In the genomic region with DNA sequence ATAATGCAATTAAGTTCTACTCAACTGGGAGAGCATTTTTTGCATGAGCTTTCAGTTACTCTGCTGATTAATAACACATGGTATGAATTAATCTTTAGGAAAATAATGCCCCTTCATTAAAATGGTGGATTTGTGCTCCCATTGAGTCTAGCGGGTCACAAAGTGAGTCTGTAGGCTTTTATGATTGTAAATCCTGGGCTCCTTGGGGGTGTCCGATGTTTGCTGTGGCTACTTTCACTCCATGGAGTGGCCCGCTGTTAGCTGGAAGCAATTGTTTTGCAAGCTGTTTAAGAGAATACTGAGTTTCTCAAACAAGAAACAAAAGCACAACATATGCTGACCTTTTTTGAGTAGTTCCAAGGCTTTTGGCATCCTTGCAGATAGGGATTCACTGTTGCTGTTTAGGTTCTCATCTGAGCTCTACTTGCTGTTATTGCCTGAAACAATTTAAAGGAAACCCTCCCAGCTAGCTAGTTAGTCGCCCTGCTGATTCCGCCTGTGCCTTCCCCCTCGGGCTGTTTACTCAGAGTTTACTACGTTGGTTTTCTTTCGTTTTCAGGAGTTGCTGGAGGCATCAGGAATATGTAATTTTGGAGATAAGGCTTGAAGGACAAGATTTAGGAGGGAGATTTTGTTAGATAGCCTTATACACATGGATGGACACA, we compare ENCODE assay signal across 10 mouse cellular contexts. TPM values are rescaled to one million over a fixed set of nuclear protein-coding genes. Genes with fewer than 3 reads are reported as not detected.
A peak's percentile ranks its signal among the peaks of the same experiment; 100 is the strongest.
DNase-seq lines count a peak whose midpoint lies in the region; ATAC-seq and TF ChIP-seq lines count a peak whose summit lies in the region.
"Had no signal": no experiment of that assay in that cellular context is flagged by ENCODE, and none has a peak within 500 bp of the region (broad histone marks: within the 10 kb centered on the region; RNA-seq: fewer than 3 reads in every experiment).

No protein-coding gene starts in this region.

- no peak for TF ChIP-seq CTCF in hindbrain, postnatal 0 days (IDR thresholded peaks at IDR 0.05; ENCODE audit: low read depth)

- H3K4me1 ChIP-seq in kidney, embryonic 16.5 days (ENCODE audit: insufficient read depth, low read length) = peaks cover 30% of the 10 kb centered on the region
- peaks cover 43% of the 10 kb centered on the region for H3K4me1 ChIP-seq in embryonic facial prominence, embryonic 10.5 days
- H3K4me1 ChIP-seq in hindbrain, postnatal 0 days (ENCODE audit: insufficient read depth, low read length) = peaks cover 16% of the 10 kb centered on the region
- peaks cover 24% of the 10 kb centered on the region for H3K4me1 ChIP-seq in neural tube, embryonic 14.5 days (ENCODE audit: control insufficient read depth, insufficient read depth, low read length)
- H3K4me1 ChIP-seq in heart, embryonic 11.5 days (ENCODE audit: control insufficient read depth, insufficient read depth, low read length) = 0 out of 2 replicates have a peak, but pooled peaks cover 5% of the 10 kb centered on the region

- peak overlapping the region; percentile 70 for H3K4me2 ChIP-seq in kidney, embryonic 16.5 days (replicated peaks; ENCODE audit: low read depth, low read length)
- peak overlapping the region; percentile 79 for H3K4me2 ChIP-seq in hindbrain, postnatal 0 days (ENCODE audit: low read depth, low read length)
- H3K4me2 ChIP-seq in neural tube, embryonic 14.5 days (ENCODE audit: low read depth, low read length) = peak overlapping the region; percentile 76
- H3K4me2 ChIP-seq in heart, embryonic 11.5 days = no peak overlapping the region; the same call in none of the 2 replicates

- H3K27ac ChIP-seq in kidney, embryonic 16.5 days (ENCODE audit: low read length) = peak overlapping the region; percentile 32; the same call in 1 of the 2 replicates
- H3K27ac ChIP-seq in embryonic facial prominence, embryonic 10.5 days (replicated peaks) = peak overlapping the region; percentile 97; the same call in 1 of the 2 replicates
- peak overlapping the region; percentile 60 for H3K27ac ChIP-seq in hindbrain, postnatal 0 days
- no peak overlapping the region; the same call in 1 of the 2 replicates for H3K27ac ChIP-seq in neural tube, embryonic 14.5 days (ENCODE audit: low read depth, low read length)
- H3K27ac ChIP-seq in heart, embryonic 11.5 days (ENCODE audit: low read depth, low read length) = no peak overlapping the region

- H3K9me3 ChIP-seq in kidney, embryonic 16.5 days (ENCODE audit: low read length) = no peaks in the 10 kb centered on the region
- no peaks in the 10 kb centered on the region for H3K9me3 ChIP-seq in embryonic facial prominence, embryonic 10.5 days
- no peaks in the 10 kb centered on the region for H3K9me3 ChIP-seq in hindbrain, postnatal 0 days (ENCODE audit: low read length)
- H3K9me3 ChIP-seq in neural tube, embryonic 14.5 days (ENCODE audit: control insufficient read depth, low read length) = no peaks in the 10 kb centered on the region
- no peaks in the 10 kb centered on the region for H3K9me3 ChIP-seq in heart, embryonic 11.5 days (replicated peaks; ENCODE audit: control insufficient read depth, low read length)
- H3K9me3 ChIP-seq: G1E had no signal

- DNase-seq in kidney, adult 11 months = no peak
- peak; percentile 19 for DNase-seq in embryonic facial prominence, embryonic 10.5 days (ENCODE audit: low spot score)
- peak; percentile 34 for DNase-seq in hindbrain, postnatal 0 days (ENCODE audit: low spot score)
- DNase-seq in urinary bladder, postnatal 25 days (ENCODE audit: low spot score) = no peak
- no peak for DNase-seq in frontal cortex, postnatal 14 days (ENCODE audit: low spot score in 2 of 2)
- DNase-seq: cerebellum, adult 11 months had no signal

- 10% methylated on average over 8 of the region's 8 CpGs for WGBS in kidney, embryonic 16.5 days
- 19% methylated on average over 8 of the region's 8 CpGs for WGBS in embryonic facial prominence, embryonic 10.5 days
- WGBS in hindbrain, postnatal 0 days = 10% methylated on average over 8 of the region's 8 CpGs
- 8% methylated on average over 8 of the region's 8 CpGs for WGBS in neural tube, embryonic 14.5 days
- 51% methylated on average over 8 of the region's 8 CpGs for WGBS in heart, embryonic 11.5 days (ENCODE audit: insufficient replicate concordance)

- 0 out of 2 replicates have a peak overlapping the region, but pooled peaks have one; percentile 23 for H3K9ac ChIP-seq in kidney, embryonic 16.5 days (replicated peaks; ENCODE audit: low read length)
- peak overlapping the region; percentile 88; the same call in 1 of the 2 replicates for H3K9ac ChIP-seq in hindbrain, postnatal 0 days (replicated peaks; ENCODE audit: low read length)
- H3K9ac ChIP-seq in neural tube, embryonic 14.5 days (replicated peaks; ENCODE audit: low read depth, low read length) = no peak overlapping the region; the same call in 1 of the 2 replicates
- no peak overlapping the region for H3K9ac ChIP-seq in heart, embryonic 11.5 days (ENCODE audit: low read depth, low read length)

- no peaks in the 10 kb centered on the region for H3K27me3 ChIP-seq in kidney, embryonic 16.5 days (ENCODE audit: insufficient read depth, low read length)
- no peaks in the 10 kb centered on the region for H3K27me3 ChIP-seq in embryonic facial prominence, embryonic 10.5 days (replicated peaks; ENCODE audit: low read depth, poor library complexity, severe bottlenecking)
- H3K27me3 ChIP-seq in hindbrain, postnatal 0 days (ENCODE audit: insufficient read depth, low read length) = no peaks in the 10 kb centered on the region
- no peaks in the 10 kb centered on the region for H3K27me3 ChIP-seq in neural tube, embryonic 14.5 days (ENCODE audit: control insufficient read depth, insufficient read depth, low read length)
- H3K27me3 ChIP-seq in heart, embryonic 11.5 days (ENCODE audit: control insufficient read depth, insufficient read depth, low read length) = no peaks in the 10 kb centered on the region; the same call in 1 of the 2 replicates

- no peak for ATAC-seq in kidney, embryonic 16.5 days (ENCODE audit: low FRiP score, low TSS enrichment)
- ATAC-seq in hindbrain, postnatal 0 days = no peak
- no peak for ATAC-seq in neural tube, embryonic 14.5 days (ENCODE audit: low read depth)
- ATAC-seq in heart, embryonic 11.5 days (replicated peaks; ENCODE audit: insufficient number of reproducible peaks, low FRiP score, low TSS enrichment) = no peak

- peak overlapping the region; percentile 91 for H3K4me3 ChIP-seq in kidney, embryonic 16.5 days (ENCODE audit: low read length)
- peak overlapping the region; percentile 98 for H3K4me3 ChIP-seq in embryonic facial prominence, embryonic 10.5 days
- peak overlapping the region; percentile 86 for H3K4me3 ChIP-seq in hindbrain, postnatal 0 days (ENCODE audit: low read length)
- peak overlapping the region; percentile 99 for H3K4me3 ChIP-seq in neural tube, embryonic 14.5 days (ENCODE audit: low read depth, low read length)
- H3K4me3 ChIP-seq in heart, embryonic 11.5 days (ENCODE audit: low read depth, low read length) = no peak overlapping the region

- no peaks in the 10 kb centered on the region for H3K36me3 ChIP-seq in kidney, embryonic 16.5 days (ENCODE audit: insufficient read depth, low read length)
- H3K36me3 ChIP-seq in embryonic facial prominence, embryonic 10.5 days (replicated peaks) = peaks cover 16% of the 10 kb centered on the region; the same call in 1 of the 2 replicates
- no peaks in the 10 kb centered on the region for H3K36me3 ChIP-seq in hindbrain, postnatal 0 days (ENCODE audit: insufficient read depth, low read length)
- H3K36me3 ChIP-seq in neural tube, embryonic 14.5 days (ENCODE audit: control insufficient read depth, insufficient read depth, low read length) = no peaks in the 10 kb centered on the region
- H3K36me3 ChIP-seq in heart, embryonic 11.5 days (ENCODE audit: control insufficient read depth, insufficient read depth, low read length) = no peaks in the 10 kb centered on the region
- H3K36me3 ChIP-seq: G1E had no signal

RNA-seq across cellular contexts. Expression of gene Fmnl2, which starts 2.6 kb away (rescaled TPM):
- polyA plus RNA-seq in kidney, embryonic 16.5 days (2015; fragmentation: Nextera tagmentation; extraction: Ambion mirVana) = 5.7 and 6.4 TPM in 2 replicates
- polyA plus RNA-seq in embryonic facial prominence, embryonic 10.5 days (2016; fragmentation: Nextera tagmentation; extraction: Ambion mirVana) = 6.0 and 7.3 TPM in 2 replicates
- total RNA-seq in hindbrain, postnatal 0 days (2014; rRNA removed) = 25.2 and 27.6 TPM in 2 replicates
- polyA plus RNA-seq in hindbrain, postnatal 0 days (2015; fragmentation: Nextera tagmentation; extraction: Ambion mirVana) = 9.3 and 9.9 TPM in 2 replicates
- 13.3 and 16.8 TPM in 2 replicates for polyA plus RNA-seq in neural tube, embryonic 14.5 days (2014; fragmentation: Nextera tagmentation; extraction: Ambion mirVana)
- polyA plus RNA-seq in heart, embryonic 11.5 days (2014; fragmentation: Nextera tagmentation; extraction: Ambion mirVana) = 1.7 and 2.0 TPM in 2 replicates
- total RNA-seq: G1E had no signal
- polyA plus RNA-seq: G1E had no signal

Comparison
In these comparisons a context has a peak if more than half of its experiments do, and no peak if none do; other contexts are left out.
1. H3K27ac ChIP-seq: peak in kidney, embryonic 16.5 days (single experiment), embryonic facial prominence, embryonic 10.5 days (single experiment) and hindbrain, postnatal 0 days (single experiment); none in neural tube, embryonic 14.5 days (single experiment) and heart, embryonic 11.5 days (single experiment).
2. H3K9ac ChIP-seq: peak in kidney, embryonic 16.5 days (single experiment) and hindbrain, postnatal 0 days (single experiment); none in neural tube, embryonic 14.5 days (single experiment) and heart, embryonic 11.5 days (single experiment).
3. DNase-seq: peak in embryonic facial prominence, embryonic 10.5 days (single experiment) and hindbrain, postnatal 0 days (single experiment); none in kidney, adult 11 months (single experiment), urinary bladder, postnatal 25 days (single experiment) and frontal cortex, postnatal 14 days (0 of 2).